ENCODE assay signal across 8 mouse cellular contexts in the genomic region with DNA sequence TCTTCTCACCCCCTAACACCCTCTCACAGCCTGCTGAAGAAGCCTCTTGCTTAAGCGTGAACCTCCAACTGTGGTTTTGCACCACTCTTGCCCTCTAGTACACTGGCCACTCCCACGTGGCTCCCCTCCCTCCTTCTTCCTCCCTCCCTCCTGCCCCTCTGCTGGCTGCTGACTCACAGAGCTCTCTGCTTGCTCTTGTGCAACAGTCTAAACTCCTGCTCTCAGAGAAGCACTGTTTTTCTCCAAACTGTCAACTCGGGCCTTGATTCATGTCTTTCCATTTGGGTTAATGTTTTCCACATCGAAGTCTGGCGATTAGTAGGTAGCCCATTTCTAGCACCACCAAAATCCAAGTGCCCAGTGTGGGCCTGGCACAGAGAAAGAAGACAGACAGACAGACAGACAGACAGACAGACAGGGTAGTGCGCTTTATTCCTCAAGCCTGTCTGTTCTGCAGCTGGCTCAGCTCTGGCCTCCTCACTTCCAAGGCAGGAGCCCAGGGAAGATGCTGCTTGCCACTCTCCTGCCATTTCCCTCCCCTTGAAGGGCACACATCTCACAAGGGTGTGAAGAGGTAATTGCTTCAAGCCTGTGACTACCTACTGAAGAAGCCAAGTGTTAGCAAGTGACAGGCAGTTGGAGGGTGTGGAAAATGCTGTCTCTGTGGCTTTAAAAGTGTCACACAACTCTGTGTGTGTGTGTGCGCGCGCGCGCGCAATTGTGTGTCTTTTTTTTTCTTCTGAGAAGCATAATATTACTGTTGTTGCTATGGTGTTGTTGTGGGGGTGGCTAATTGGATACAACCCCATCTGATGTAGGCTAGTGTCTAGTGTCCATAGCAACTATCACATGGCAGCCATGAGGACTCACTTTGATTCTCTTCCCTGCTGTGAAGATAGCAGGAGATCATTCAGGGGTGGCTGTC.
DNase-seq lines count a peak whose midpoint lies in the region; ATAC-seq and TF ChIP-seq lines count a peak whose summit lies in the region.

No protein-coding gene starts in this region.

- no peak overlapping the region for H3K4me3 ChIP-seq in kidney, embryonic 16.5 days (ENCODE audit: low read length)
- H3K4me3 ChIP-seq in lung, postnatal 0 days (ENCODE audit: low read depth, low read length), result no peak overlapping the region
- H3K4me3 ChIP-seq in stomach, embryonic 14.5 days (ENCODE audit: low read depth, low read length), result no peak overlapping the region

- H3K4me2 ChIP-seq in kidney, embryonic 16.5 days (replicated peaks; ENCODE audit: low read depth, low read length), result no peak overlapping the region
- H3K4me2 ChIP-seq in lung, postnatal 0 days (replicated peaks; ENCODE audit: low read depth, low read length), result no peak overlapping the region
- H3K4me2 ChIP-seq in stomach, embryonic 14.5 days (replicated peaks; ENCODE audit: low read depth, low read length), result no peak overlapping the region

- H3K36me3 ChIP-seq in kidney, embryonic 16.5 days (ENCODE audit: insufficient read depth, low read length), result no peaks in the 10 kb centered on the region
- no peaks in the 10 kb centered on the region for H3K36me3 ChIP-seq in lung, postnatal 0 days (ENCODE audit: insufficient read depth, low read length)
- H3K36me3 ChIP-seq in stomach, embryonic 14.5 days (ENCODE audit: control insufficient read depth, insufficient read depth, low read length), result no peaks in the 10 kb centered on the region

- H3K27ac ChIP-seq in kidney, embryonic 16.5 days (ENCODE audit: low read length), result peak overlapping the region; percentile 55; the same call in 1 of the 2 replicates
- peak overlapping the region; percentile 81 for H3K27ac ChIP-seq in lung, postnatal 0 days (ENCODE audit: low read length)
- H3K27ac ChIP-seq in stomach, embryonic 14.5 days (ENCODE audit: low read length), result peak overlapping the region; percentile 81

- peak; percentile 89 for ATAC-seq in kidney, embryonic 16.5 days (ENCODE audit: low FRiP score, low TSS enrichment)
- peak; percentile 88 for ATAC-seq in lung, postnatal 0 days
- ATAC-seq in stomach, embryonic 14.5 days (ENCODE audit: insufficient number of reproducible peaks, insufficient read depth, low FRiP score, low read depth), result peak; percentile 81; the same call in 1 of the 2 replicates

- no peaks in the 10 kb centered on the region for H3K9me3 ChIP-seq in kidney, embryonic 16.5 days (ENCODE audit: low read length)
- no peaks in the 10 kb centered on the region for H3K9me3 ChIP-seq in lung, postnatal 0 days (ENCODE audit: low read length)
- no peaks in the 10 kb centered on the region for H3K9me3 ChIP-seq in stomach, embryonic 14.5 days (ENCODE audit: control insufficient read depth, low read depth, low read length)

- peak; percentile 57 to 82 for DNase-seq in layer of hippocampus, adult 18-20 months (ENCODE audit: low spot score in 2 of 2)
- no peak for DNase-seq in layer of hippocampus, postnatal 25 days (ENCODE audit: extremely low spot score in 1 of 2, low spot score in 1 of 2)
- DNase-seq in adrenal gland, postnatal 14 days, result peak; percentile 90
- peak; percentile 57 for DNase-seq in heart, adult 8-10 months (ENCODE audit: low spot score)
- DNase-seq in lung, postnatal 0 days (ENCODE audit: low spot score), result peak; percentile 97
- no peak for DNase-seq in cerebellum, postnatal 36 days

- peaks cover 29% of the 10 kb centered on the region for H3K4me1 ChIP-seq in kidney, embryonic 16.5 days (ENCODE audit: insufficient read depth, low read length)
- peaks cover 33% of the 10 kb centered on the region for H3K4me1 ChIP-seq in lung, postnatal 0 days (ENCODE audit: insufficient read depth, low read depth, low read length)
- peaks cover 37% of the 10 kb centered on the region for H3K4me1 ChIP-seq in stomach, embryonic 14.5 days (ENCODE audit: control insufficient read depth, insufficient read depth, low read length)

- no peaks in the 10 kb centered on the region for H3K27me3 ChIP-seq in kidney, embryonic 16.5 days (ENCODE audit: insufficient read depth, low read length)
- H3K27me3 ChIP-seq in lung, postnatal 0 days (replicated peaks; ENCODE audit: insufficient read depth, low read length), result no peaks in the 10 kb centered on the region
- H3K27me3 ChIP-seq in stomach, embryonic 14.5 days (ENCODE audit: control insufficient read depth, insufficient read depth, low read length), result no peaks in the 10 kb centered on the region

- TF ChIP-seq CTCF in lung, postnatal 0 days (IDR thresholded peaks at IDR 0.05), result peak; percentile 38

- H3K9ac ChIP-seq in kidney, embryonic 16.5 days (replicated peaks; ENCODE audit: low read length), result peak overlapping the region; percentile 37; the same call in 1 of the 2 replicates
- H3K9ac ChIP-seq in lung, postnatal 0 days (replicated peaks; ENCODE audit: low read depth), result no peak overlapping the region
- H3K9ac ChIP-seq in stomach, embryonic 14.5 days (replicated peaks; ENCODE audit: low read depth, low read length), result no peak overlapping the region

- peak; percentile 52 for TF ChIP-seq EP300 in lung, postnatal 0 days (IDR thresholded peaks at IDR 0.05)

- 55% methylated on average over 12 of the region's 12 CpGs for WGBS in kidney, embryonic 16.5 days
- 64% methylated on average over 12 of the region's 12 CpGs for WGBS in lung, postnatal 0 days
- WGBS in stomach, embryonic 14.5 days, result 56% methylated on average over 12 of the region's 12 CpGs

Comparison
In these comparisons a context has a peak if more than half of its experiments do, and no peak if none do; other contexts are left out.
1. DNase-seq: peak in layer of hippocampus, adult 18-20 months (2 of 2), adrenal gland, postnatal 14 days (single experiment), heart, adult 8-10 months (single experiment) and lung, postnatal 0 days (single experiment); none in layer of hippocampus, postnatal 25 days (0 of 2) and cerebellum, postnatal 36 days (0 of 2).
2. Peak in every context shown above with its lines, with median percentiles within 50 percentile points of each other: ATAC-seq and H3K27ac ChIP-seq.